Mouse (Mus musculus): ENCODE measurements around the gene Gm10644.

DNA sequence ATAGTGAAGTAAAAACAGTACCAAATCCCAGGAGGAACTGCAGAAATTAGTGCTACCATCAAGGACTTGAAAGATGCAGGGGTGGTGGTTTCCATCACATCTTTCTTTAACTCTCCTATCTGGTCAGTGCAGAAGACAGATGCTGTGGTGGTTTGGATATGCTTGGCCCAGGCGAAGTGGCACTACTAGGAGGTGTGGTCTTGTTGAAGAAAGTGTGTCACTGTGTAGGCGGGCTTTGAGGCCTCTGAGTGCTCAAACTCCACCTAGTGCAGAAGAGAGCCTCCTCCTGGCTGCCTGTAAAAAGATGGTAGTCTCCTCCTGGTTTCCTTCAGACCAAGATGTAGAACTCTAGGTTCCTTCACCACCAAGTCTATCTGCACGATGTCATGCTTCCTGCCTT lies 9.5 kb downstream of the Gm10644 start:
- no peak for TF ChIP-seq CTCF (conservative IDR thresholded peaks at IDR 0.05; ENCODE audit: low read length)
- no peak for TF ChIP-seq POU5F1 (IDR thresholded peaks at IDR 0.05; ENCODE audit: borderline replicate concordance, low read length)
